Mouse (Mus musculus): ENCODE measurements around the gene Gm10563. TPM values are rescaled to one million over a fixed set of nuclear protein-coding genes. Genes with fewer than 3 reads are reported as not detected.

The Gm10563 gene
- polyA plus RNA-seq, 1 experiment from 2014 or later: not detected

Other genes with a start within 250 kb of the Gm10563 start
- gene Gabrd, start 247.3 kb downstream of the Gm10563 start, polyA plus RNA-seq (2014; fragmentation: Nextera tagmentation; extraction: Ambion mirVana): not detected in 2 replicates
- gene Cfap74, start 236.2 kb downstream of the Gm10563 start, polyA plus RNA-seq (2014; fragmentation: Nextera tagmentation; extraction: Ambion mirVana): 6.3 and 6.5 TPM in 2 replicates
- gene Tmem52, start 176.3 kb downstream of the Gm10563 start, polyA plus RNA-seq (2014; fragmentation: Nextera tagmentation; extraction: Ambion mirVana): not detected in 2 replicates
- 771 and 811 TPM in 2 replicates for gene Gnb1, start 154.0 kb downstream of the Gm10563 start, polyA plus RNA-seq (2014; fragmentation: Nextera tagmentation; extraction: Ambion mirVana)
- 98.3 and 99.8 TPM in 2 replicates for gene Nadk, start 83.0 kb downstream of the Gm10563 start, polyA plus RNA-seq (2014; fragmentation: Nextera tagmentation; extraction: Ambion mirVana)
- 18.0 and 18.1 TPM in 2 replicates for gene Slc35e2, start 44.0 kb downstream of the Gm10563 start, polyA plus RNA-seq (2014; fragmentation: Nextera tagmentation; extraction: Ambion mirVana)
- 72.9 and 83.6 TPM in 2 replicates for gene Cdk11b, start 20.6 kb downstream of the Gm10563 start, polyA plus RNA-seq (2014; fragmentation: Nextera tagmentation; extraction: Ambion mirVana)
- gene Mmp23, start 8.0 kb upstream of the Gm10563 start, polyA plus RNA-seq (2014; fragmentation: Nextera tagmentation; extraction: Ambion mirVana): 2.5 and 4.1 TPM in 2 replicates
- gene Mib2, start 23.8 kb upstream of the Gm10563 start, polyA plus RNA-seq (2014; fragmentation: Nextera tagmentation; extraction: Ambion mirVana): 11.8 and 12.8 TPM in 2 replicates
- 1.3 and 1.5 TPM in 2 replicates for gene Fndc10, start 48.9 kb upstream of the Gm10563 start, polyA plus RNA-seq (2014; fragmentation: Nextera tagmentation; extraction: Ambion mirVana)
- gene Ssu72, start 59.4 kb upstream of the Gm10563 start, polyA plus RNA-seq (2014; fragmentation: Nextera tagmentation; extraction: Ambion mirVana): 147 and 155 TPM in 2 replicates
- gene Tmem240, start 89.4 kb upstream of the Gm10563 start, polyA plus RNA-seq (2014; fragmentation: Nextera tagmentation; extraction: Ambion mirVana): 0.69 and 0.96 TPM in 2 replicates
- 84.5 and 84.6 TPM in 2 replicates for gene Atad3a, start 115.7 kb upstream of the Gm10563 start, polyA plus RNA-seq (2014; fragmentation: Nextera tagmentation; extraction: Ambion mirVana)
- 9.1 and 9.9 TPM in 2 replicates for gene Vwa1, start 129.3 kb upstream of the Gm10563 start, polyA plus RNA-seq (2014; fragmentation: Nextera tagmentation; extraction: Ambion mirVana)
- 0.14 and 0.21 TPM in 2 replicates for gene Tmem88b, start 140.5 kb upstream of the Gm10563 start, polyA plus RNA-seq (2014; fragmentation: Nextera tagmentation; extraction: Ambion mirVana)
- gene Ankrd65, start 145.0 kb upstream of the Gm10563 start, polyA plus RNA-seq (2014; fragmentation: Nextera tagmentation; extraction: Ambion mirVana): not detected in 2 replicates
- 225 and 243 TPM in 2 replicates for gene Mrpl20, start 157.5 kb upstream of the Gm10563 start, polyA plus RNA-seq (2014; fragmentation: Nextera tagmentation; extraction: Ambion mirVana)
- 146 and 157 TPM in 2 replicates for gene Ccnl2, start 167.1 kb upstream of the Gm10563 start, polyA plus RNA-seq (2014; fragmentation: Nextera tagmentation; extraction: Ambion mirVana)
- 113 and 128 TPM in 2 replicates for gene Aurkaip1, start 185.9 kb upstream of the Gm10563 start, polyA plus RNA-seq (2014; fragmentation: Nextera tagmentation; extraction: Ambion mirVana)
- gene Mxra8, start 194.3 kb upstream of the Gm10563 start, polyA plus RNA-seq (2014; fragmentation: Nextera tagmentation; extraction: Ambion mirVana): 37.7 and 41.9 TPM in 2 replicates
- 8.6 and 10.7 TPM in 2 replicates for gene Dvl1, start 202.0 kb upstream of the Gm10563 start, polyA plus RNA-seq (2014; fragmentation: Nextera tagmentation; extraction: Ambion mirVana)
- 0.34 and 0.59 TPM in 2 replicates for gene Tas1r3, start 218.0 kb upstream of the Gm10563 start, polyA plus RNA-seq (2014; fragmentation: Nextera tagmentation; extraction: Ambion mirVana)
- gene Cptp, start 224.0 kb upstream of the Gm10563 start, polyA plus RNA-seq (2014; fragmentation: Nextera tagmentation; extraction: Ambion mirVana): 24.7 and 24.8 TPM in 2 replicates
- 102 and 103 TPM in 2 replicates for gene Ints11, start 224.1 kb upstream of the Gm10563 start, polyA plus RNA-seq (2014; fragmentation: Nextera tagmentation; extraction: Ambion mirVana)
- gene Pusl1, start 246.4 kb upstream of the Gm10563 start, polyA plus RNA-seq (2014; fragmentation: Nextera tagmentation; extraction: Ambion mirVana): 37.2 and 39.4 TPM in 2 replicates
- 25.6 and 27.5 TPM in 2 replicates for gene Acap3, start 246.4 kb upstream of the Gm10563 start, polyA plus RNA-seq (2014; fragmentation: Nextera tagmentation; extraction: Ambion mirVana)

All from midbrain, embryonic 11.5 days (tissue).